Mouse (Mus musculus) gastrocnemius, adult 18-20 months (tissue): ENCODE results near the gene Arpc4. TPM values are rescaled to one million over a fixed set of nuclear protein-coding genes. Genes with fewer than 3 reads are reported as not detected.
"Not testable (repeated sequence)": the region's sequence is repeated elsewhere in the genome, so short reads cannot be mapped to it uniquely, and the experiment has no call there.

Source experiments
- DNase-seq: peaks from one replicate; pipeline ENCODE4 v3.0.0; 2021; ENCODE audit warnings: low spot score
- long read RNA-seq, 2 experiments: library from polyadenylated mRNA; stranded (forward); transcript quantifications; one replicate each; pipeline ENCODE4 v2.0.0; 2021
- total RNA-seq, 2 experiments: library from RNA; stranded (reverse); gene quantifications; 2 replicates each; pipeline ENCODE4 v1.2.3; 2021

Arpc4 gene
- total RNA-seq = 10 to 100 TPM; 50.8 to 52.6 TPM
- long read RNA-seq, experiment 1, transcript Arpc4-201 (6 exons, 2,270 nt) = major isoform, 28 of 36 reads
- long read RNA-seq, experiment 1, partial matches to known transcripts = 8 of 36 reads
- long read RNA-seq, experiment 1, other reads (novel, unspliced or antisense) = 0 of 36 reads
- long read RNA-seq, experiment 2, transcript Arpc4-201 (6 exons, 2,270 nt) = major isoform, 39 of 45 reads
- long read RNA-seq, experiment 2, partial matches to known transcripts = 5 of 45 reads
- long read RNA-seq, experiment 2, other reads (novel, unspliced or antisense) = 1 of 45 reads

GRCm38 (mm10) chr6:113377496-113378385, at the start of gene Arpc4, which contains the start of gene Tada3:
Gene Arpc4 (plus strand): TSS chr6:113378115.
Gene Tada3 (minus strand): TSS chr6:113377883.
- DNase-seq = peak; percentile 92

- no peak for DNase-seq
These were observed 48.5 kb upstream of the Arpc4 start for GRCm38 (mm10) chr6:113329396-113329795.

DNA sequence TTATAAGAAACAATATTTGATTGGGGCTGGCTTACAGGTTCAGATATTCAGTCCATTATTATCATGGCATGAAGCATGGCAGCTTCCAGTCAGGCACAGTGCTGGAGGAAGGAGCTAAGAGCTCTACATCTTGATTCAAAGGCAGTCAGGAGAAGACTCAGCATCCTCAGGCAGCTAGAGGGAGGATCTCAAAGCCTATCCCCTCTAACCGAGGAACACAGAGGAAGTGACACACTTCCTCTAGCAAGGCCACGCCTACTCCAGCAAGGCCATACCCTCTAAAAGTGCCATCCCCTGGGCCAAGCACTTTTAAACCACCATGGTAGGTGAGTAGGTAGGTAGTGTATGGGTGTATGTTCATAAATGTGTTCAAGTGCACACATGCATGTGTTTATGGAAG, 47.4 kb upstream of the Arpc4 start:
- no peak for DNase-seq

GRCm38 (mm10) chr6:113331721-113332120, 46.2 kb upstream of the Arpc4 start:
- DNase-seq = no peak

DNA sequence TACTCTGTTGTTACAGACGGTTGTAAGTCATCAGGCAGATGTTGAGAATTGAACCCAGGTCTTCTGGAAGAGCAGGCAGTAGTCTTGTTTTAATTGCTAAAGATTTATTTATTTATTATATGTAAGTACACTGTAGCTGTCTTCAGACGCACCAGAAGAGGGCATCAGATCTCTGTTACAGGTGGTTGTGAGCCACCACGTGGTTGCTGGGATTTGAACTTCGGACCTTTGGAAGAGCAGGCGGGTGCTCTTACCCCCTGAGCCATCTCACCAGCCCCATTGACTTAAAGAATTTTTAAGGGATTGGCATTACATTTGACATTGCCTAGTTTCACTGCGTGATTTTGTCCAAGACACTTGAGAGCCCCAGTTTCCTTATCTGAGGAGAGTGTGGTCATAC, 45.2 kb upstream of the Arpc4 start:
- DNase-seq = not testable (repeated sequence)

DNA sequence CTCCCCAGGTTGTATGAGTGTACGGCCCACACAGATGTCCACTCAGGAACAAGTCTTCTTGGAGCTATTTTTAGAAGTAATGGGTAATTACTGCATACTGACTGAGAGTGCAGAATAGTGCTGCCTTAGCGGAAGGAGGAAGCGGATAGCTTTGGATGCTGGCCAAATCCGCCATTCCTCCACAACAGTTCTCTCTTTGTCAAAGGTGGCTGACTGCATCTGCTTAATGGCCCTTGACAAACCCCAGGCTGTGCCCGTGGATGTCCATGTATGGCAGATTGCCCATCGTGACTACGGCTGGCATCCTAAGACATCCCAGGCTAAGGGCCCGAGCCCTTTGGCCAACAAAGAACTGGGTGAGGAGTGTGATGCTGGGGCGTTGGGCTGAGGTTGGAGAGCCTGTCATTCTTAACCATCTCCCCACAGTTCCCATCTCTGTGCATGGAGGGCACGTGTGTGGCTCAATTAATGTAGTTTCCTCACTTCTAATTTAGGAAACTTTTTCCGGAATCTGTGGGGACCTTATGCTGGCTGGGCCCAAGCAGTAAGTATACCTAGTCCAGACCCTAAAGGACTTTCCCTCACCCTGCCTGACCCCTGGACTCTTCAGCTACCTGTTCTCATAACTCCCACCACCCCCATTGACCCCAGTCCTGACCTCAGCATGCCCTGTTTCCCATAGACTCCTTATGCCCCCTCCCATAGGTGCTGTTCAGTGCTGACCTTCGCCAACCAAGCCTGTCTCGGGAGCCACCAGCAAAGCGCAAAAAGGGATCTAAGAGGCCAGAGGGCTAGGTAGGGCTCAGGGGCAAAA, 44.6 kb upstream of the Arpc4 start:
- DNase-seq = no peak

GRCm38 (mm10) chr6:113334216-113334615, 43.7 kb upstream of the Arpc4 start:
- no peak for DNase-seq

DNA sequence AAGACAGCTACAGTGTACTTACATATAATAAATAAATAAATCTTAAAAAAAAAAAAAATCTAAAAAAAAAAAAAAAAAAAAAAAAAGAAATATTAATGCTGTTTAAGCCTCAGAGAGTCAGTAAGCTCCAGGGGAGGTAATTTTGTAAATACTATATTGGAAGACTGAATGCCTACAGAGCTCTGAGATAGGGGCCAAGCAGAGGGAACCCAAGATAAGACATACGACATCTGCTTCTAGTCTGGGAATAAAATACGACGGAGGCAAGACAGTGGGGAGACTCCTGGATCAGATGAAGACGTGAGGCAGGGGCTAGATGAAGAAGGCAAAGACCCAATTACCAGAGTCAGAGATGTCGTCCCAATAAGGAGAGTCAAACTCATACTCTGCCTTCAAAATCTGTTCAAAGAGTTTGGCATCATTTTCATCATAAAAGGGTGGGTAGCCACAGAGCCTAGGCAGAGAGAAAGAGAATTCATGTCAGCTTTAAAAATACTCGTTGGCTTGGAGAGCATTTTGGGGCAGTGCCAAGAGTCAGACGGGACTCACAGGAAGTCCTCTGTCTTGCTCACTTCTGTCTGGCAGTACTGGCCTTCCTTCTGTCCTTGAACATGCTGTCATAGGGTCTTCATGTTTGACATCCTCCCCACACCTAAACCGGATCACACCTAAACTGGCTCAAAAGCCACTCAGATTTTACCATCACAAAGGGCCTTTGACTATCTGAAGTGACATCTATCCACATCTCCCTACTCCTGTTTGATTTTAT, 40.9 kb upstream of the Arpc4 start:
- no peak for DNase-seq

- DNase-seq = no peak
These were observed 36.3 kb upstream of the Arpc4 start for GRCm38 (mm10) chr6:113341574-113341973.

- no peak for DNase-seq
These were observed 35.6 kb upstream of the Arpc4 start for GRCm38 (mm10) chr6:113342297-113342696.

DNA sequence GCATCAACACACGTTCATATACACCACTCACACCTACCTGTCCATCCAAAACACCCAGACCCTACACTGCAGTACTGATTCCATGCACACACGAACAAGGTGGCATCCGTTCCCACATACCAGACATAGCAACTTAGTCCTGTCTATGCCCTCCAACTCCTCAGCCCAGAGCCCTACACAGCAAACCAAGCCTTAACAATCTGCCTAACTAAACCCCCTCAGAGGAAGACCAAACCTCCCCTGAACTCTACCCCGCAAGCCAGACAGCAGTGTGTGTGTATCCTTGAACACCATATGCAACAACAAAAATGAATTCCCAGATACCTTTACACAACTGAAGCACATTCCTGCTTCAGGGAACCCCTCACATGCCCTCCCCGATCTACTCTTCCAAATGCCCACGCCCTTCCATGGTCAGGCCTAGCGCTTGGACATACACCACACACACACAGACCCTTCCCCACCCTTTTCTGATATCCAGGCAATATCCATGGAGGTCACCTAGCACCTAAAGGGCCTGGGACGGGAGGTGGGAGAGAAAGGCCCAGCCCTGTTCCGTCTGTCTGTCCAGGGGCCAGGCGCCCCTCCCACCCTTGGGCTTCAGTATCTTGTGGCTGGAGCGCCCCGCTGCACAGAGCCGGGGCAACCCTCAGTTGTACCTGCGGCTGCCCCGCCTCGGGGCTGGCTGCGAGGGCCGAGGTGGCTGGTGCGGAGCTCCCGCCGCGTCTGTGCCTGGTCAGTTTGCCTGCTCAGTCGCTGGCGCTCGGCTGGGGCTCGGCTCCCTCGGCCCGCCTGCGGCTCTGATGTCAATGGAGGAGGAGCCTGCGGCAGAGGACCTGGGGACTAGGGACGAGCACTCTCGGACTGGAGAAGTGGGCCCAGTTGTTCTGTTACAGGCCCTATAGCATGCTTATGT, 34.5 kb upstream of the Arpc4 start, which contains the start of gene Camk1:
Gene Camk1, minus strand, starts transcription at position 808 of the 916 bp plus-strand sequence.
- peak; percentile 87 for DNase-seq

GRCm38 (mm10) chr6:113344321-113344720, 33.6 kb upstream of the Arpc4 start:
- peak; percentile 85 for DNase-seq

GRCm38 (mm10) chr6:113346897-113347296, 31.0 kb upstream of the Arpc4 start:
- DNase-seq = no peak

GRCm38 (mm10) chr6:113350538-113350937, 27.4 kb upstream of the Arpc4 start:
- DNase-seq = no peak

GRCm38 (mm10) chr6:113351161-113351560, 26.8 kb upstream of the Arpc4 start:
- DNase-seq = no peak

DNA sequence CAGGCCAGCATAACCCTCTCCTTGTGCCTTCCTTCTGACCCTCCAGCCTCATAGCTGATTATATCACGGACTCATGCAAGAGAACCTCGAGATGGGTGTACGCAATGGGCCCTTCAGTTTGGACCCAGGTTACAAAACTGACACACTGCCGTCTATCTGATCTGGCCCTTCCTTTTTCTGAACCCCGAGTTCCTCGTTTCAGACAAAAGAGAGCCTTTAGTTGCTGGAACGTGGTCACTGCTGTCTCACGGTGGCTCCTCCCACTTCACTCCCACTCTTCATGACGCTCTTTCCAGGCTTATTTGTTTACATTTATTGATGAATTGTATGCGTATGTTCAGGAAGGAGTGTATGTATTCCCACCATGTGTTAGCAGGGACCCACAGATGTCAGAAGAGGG, 26.3 kb upstream of the Arpc4 start:
- no peak for DNase-seq

DNA sequence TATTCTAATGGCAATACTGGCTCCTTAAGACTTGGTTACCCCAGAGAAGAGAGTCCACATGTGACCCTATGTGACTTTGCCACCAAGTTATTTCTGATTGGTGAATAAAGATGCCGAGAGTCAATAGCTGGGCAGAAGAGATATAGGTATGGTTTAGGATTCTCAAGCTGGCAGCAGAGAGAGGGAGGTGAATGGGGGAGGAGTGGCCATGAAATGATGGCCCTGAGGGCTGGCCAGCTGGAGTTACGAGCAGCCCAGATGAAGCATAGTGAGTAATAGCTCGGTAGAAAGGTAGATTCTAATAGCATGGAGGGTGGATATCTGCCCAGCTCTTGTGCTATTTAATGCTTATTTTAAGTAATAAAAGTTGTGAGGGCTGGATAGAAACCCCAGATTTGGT, 25.1 kb upstream of the Arpc4 start:
- DNase-seq = no peak

- no peak for DNase-seq
These were observed 24.2 kb upstream of the Arpc4 start for GRCm38 (mm10) chr6:113353696-113354095.

GRCm38 (mm10) chr6:113361476-113361875, 16.4 kb upstream of the Arpc4 start:
- no peak for DNase-seq

DNA sequence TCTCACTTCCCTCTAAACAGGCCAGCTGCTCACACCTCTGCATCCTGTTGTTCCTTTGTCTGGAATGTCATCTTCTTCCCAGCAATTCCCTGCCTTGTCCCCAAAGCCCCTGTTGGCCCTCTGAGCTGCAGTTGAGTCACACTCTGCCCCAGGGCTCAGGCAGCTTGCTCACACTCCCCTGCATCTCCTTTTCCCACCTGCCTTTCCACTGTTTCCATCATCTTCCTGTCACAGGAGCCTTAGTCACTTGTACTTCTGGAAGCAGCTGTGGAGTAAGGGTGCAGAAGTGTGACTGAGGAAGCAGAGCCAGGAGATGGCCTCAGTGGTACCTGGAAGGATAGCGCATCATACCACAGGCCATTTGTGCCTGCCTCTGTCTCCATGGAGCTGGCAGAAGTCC, 15.7 kb upstream of the Arpc4 start:
- DNase-seq = no peak
